Mouse (Mus musculus) neural tube, embryonic 13.5 days (tissue): Measurements from ENCODE around the gene Tmco1. TPM values are rescaled to one million over a fixed set of nuclear protein-coding genes. Genes with fewer than 3 reads are reported as not detected.

Experiments used
- ATAC-seq: fragments of 200-750 bp; cut with Nextera tagmentation; 2 replicates; pipeline ENCODE4 v1.8.0; 2017; ENCODE audit warnings: low read depth, mild to moderate bottlenecking, moderate TSS enrichment, moderate library complexity
- H3K27ac ChIP-seq: fragments of 300-500 bp; sonication (generic); replicated peaks from 2 replicates; pipeline ENCODE4 v1.5.1; 2015; ENCODE audit warnings: moderate library complexity, mild to moderate bottlenecking, inconsistent platforms
- H3K27me3 ChIP-seq: fragments of 300-500 bp; sonication (generic); 2 replicates; pipeline ENCODE4 v1.6.1; 2015; ENCODE audit warnings: mild to moderate bottlenecking, inconsistent platforms
- H3K36me3 ChIP-seq: fragments of 300-500 bp; sonication (generic); 2 replicates; pipeline ENCODE4 v1.6.1; 2015; ENCODE audit warnings: mild to moderate bottlenecking, inconsistent platforms
- H3K4me1 ChIP-seq: fragments of 300-500 bp; sonication (generic); replicated peaks from 2 replicates; pipeline ENCODE4 v1.6.1; 2015; ENCODE audit warnings: inconsistent platforms
- H3K4me2 ChIP-seq: fragments of 300-500 bp; sonication (generic); 2 replicates; pipeline ENCODE4 v1.6.1; 2015; ENCODE audit warnings: inconsistent platforms, mild to moderate bottlenecking, moderate library complexity
- H3K4me3 ChIP-seq: fragments of 300-500 bp; sonication (generic); 2 replicates; pipeline ENCODE4 v1.5.1; 2015; ENCODE audit warnings: mild to moderate bottlenecking, inconsistent platforms
- H3K9ac ChIP-seq: fragments of 300-500 bp; sonication (generic); 2 replicates; pipeline ENCODE4 v1.6.1; 2015; ENCODE audit warnings: moderate library complexity, mild to moderate bottlenecking, inconsistent platforms
- H3K9me3 ChIP-seq: fragments of 300-500 bp; sonication (generic); 2 replicates; pipeline ENCODE4 v1.6.1; 2016; ENCODE audit warnings: inconsistent platforms
- WGBS: fragments of 180-500 bp; shearing (Covaris S2); methylation state at CpG from one replicate; pipeline ENCODE4 v1.1.7; 2015; 5-methylcytosine and 5-hydroxymethylcytosine counted together
- polyA plus RNA-seq: library from polyadenylated mRNA; unstranded; fragments of >200 nt; fragmentation: Nextera tagmentation; extraction: Ambion mirVana; gene quantifications from 2 replicates; pipeline ENCODE4 v1.2.1, GENCODE M21; 2015

The Tmco1 gene
- polyA plus RNA-seq, 1 experiment from 2014 or later: 81.1 TPM

DNA sequence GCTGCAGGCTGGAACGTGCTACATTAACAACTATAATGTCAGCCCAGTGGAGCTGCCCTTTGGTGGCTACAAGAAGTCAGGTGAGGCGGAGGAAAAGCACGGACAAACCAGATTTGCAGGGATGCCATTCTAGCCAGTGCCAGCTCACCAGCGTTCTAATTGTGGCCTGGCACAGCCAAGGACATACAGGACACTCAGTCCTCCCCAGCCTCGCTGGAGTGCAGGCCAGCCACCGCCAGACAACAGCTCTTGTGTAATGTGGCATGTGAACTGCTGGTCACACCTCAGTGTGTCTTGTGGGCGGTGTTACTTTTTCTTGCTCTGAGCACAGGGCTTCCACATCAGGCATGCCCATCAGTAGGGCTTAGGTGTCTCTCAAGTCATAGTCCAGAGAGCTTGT is 57.6 kb downstream of the Tmco1 start:
- Histone ChIP-seq H3K4me3 (no peak overlapping the region), H3K4me1 (no peaks in the 10 kb centered on the region), H3K27me3 (no peaks in the 10 kb centered on the region), H3K9ac (no peak overlapping the region), H3K4me2 (no peak overlapping the region), H3K9me3 (no peaks in the 10 kb centered on the region), H3K36me3 (peaks cover 27% of the 10 kb centered on the region), H3K27ac (no peak overlapping the region)
- WGBS: 89% methylated on average over 7 of the region's 7 CpGs
- ATAC-seq: no peak

GRCm38 (mm10) chr1:167366621-167367020 is 58.4 kb downstream of the Tmco1 start:
- Histone ChIP-seq H3K4me3 (no peak overlapping the region), H3K27ac (no peak overlapping the region), H3K9ac (no peak overlapping the region), H3K4me2 (no peak overlapping the region), H3K9me3 (no peaks in the 10 kb centered on the region), H3K36me3 (peaks cover 20% of the 10 kb centered on the region), H3K27me3 (no peaks in the 10 kb centered on the region), H3K4me1 (no peaks in the 10 kb centered on the region)
- WGBS: 89% methylated on average over 6 of the region's 6 CpGs
- ATAC-seq: no peak

GRCm38 (mm10) chr1:167368018-167368417 is 59.8 kb downstream of the Tmco1 start:
- Histone ChIP-seq H3K27me3 (no peaks in the 10 kb centered on the region), H3K9me3 (no peaks in the 10 kb centered on the region), H3K4me2 (no peak overlapping the region), H3K4me1 (no peaks in the 10 kb centered on the region), H3K27ac (no peak overlapping the region), H3K4me3 (no peak overlapping the region), H3K9ac (no peak overlapping the region), H3K36me3 (peaks cover 19% of the 10 kb centered on the region)
- no peak for ATAC-seq
- 90% methylated on average over 4 of the region's 4 CpGs for WGBS

DNA sequence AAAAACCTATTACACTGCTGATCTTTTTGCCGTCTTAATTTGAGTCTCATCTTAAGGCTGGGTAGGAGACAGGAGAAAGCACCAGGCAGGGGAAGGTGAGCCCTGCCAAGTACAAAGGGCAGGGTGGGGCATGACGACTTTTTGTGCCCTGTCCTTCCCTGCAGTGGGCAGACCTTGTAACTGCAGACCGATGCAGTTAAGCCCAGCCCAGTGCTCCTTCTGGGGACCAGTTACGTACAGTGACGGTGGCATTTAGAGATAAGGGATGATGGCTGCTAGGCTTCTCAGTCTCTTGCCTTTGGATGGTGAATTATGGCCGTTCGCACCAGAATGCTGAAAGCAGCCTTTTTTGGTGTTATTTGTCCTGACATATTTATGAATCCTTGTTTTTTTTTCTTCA is 60.3 kb downstream of the Tmco1 start:
- Histone ChIP-seq H3K27me3 (no peaks in the 10 kb centered on the region), H3K9me3 (no peaks in the 10 kb centered on the region), H3K4me1 (no peaks in the 10 kb centered on the region), H3K4me3 (no peak overlapping the region), H3K4me2 (no peak overlapping the region), H3K27ac (no peak overlapping the region), H3K9ac (no peak overlapping the region), H3K36me3 (peaks cover 19% of the 10 kb centered on the region)
- 76% methylated on average over 7 of the region's 7 CpGs for WGBS
- ATAC-seq: no peak

DNA sequence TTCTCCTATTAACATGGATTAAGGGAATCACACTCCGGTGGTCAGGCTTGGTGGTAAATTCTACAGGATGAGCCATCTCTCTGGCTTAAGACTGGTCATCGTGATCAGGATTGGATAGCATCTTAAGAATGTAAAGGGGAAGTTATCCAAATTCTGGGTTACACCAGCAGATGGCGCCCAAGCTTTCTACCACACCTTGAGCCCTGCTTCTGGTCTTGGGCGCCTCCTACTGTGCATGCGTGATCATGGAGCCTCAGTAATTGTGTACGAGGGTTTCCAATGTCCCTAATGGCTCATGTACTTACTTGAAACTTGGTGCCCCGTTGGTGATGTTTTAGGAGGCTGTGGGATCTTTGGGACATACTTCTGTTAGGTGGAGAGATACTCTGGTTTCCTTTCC is 61.7 kb downstream of the Tmco1 start:
- peak; percentile 52; the same call in 1 of the 2 replicates for ATAC-seq
- Histone ChIP-seq H3K9me3 (no peaks in the 10 kb centered on the region), H3K36me3 (peaks cover 19% of the 10 kb centered on the region), H3K27me3 (no peaks in the 10 kb centered on the region; the same call in 1 of the 2 replicates), H3K27ac (no peak overlapping the region), H3K9ac (no peak overlapping the region), H3K4me1 (peaks cover 8% of the 10 kb centered on the region; the same call in 1 of the 2 replicates), H3K4me3 (no peak overlapping the region), H3K4me2 (no peak overlapping the region)
- 13% methylated on average over 7 of the region's 7 CpGs for WGBS

DNA sequence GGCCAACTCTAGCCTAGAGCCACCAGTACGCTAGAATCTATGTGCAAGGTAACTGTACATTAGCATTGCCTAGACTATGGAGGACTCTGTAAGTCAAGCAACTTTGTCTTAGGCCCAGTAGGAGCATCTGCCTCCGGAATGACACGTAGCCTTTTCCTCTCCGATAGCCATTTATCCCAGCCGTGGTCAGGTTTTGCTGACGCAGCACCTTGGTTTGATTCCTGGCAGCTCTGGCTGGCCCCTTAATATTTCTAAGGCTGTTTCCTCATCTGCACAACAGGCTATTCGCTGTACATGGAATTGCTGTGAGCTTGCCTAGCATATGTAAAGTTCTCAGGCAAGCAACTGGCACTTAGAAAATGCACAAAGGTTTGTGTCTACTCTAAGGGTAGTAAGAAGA is 64.6 kb downstream of the Tmco1 start:
- WGBS: 93% methylated on average over 7 of the region's 7 CpGs
- Histone ChIP-seq H3K27ac (no peak overlapping the region), H3K27me3 (peaks cover 3% of the 10 kb centered on the region; the same call in 1 of the 2 replicates), H3K4me1 (peaks cover 15% of the 10 kb centered on the region; the same call in 1 of the 2 replicates), H3K4me3 (no peak overlapping the region), H3K36me3 (peaks cover 27% of the 10 kb centered on the region), H3K4me2 (no peak overlapping the region), H3K9ac (no peak overlapping the region), H3K9me3 (no peaks in the 10 kb centered on the region)
- ATAC-seq: no peak

- H3K4me1 ChIP-seq: peaks cover 23% of the 10 kb centered on the region; the same call in 1 of the 2 replicates
- H3K9me3 ChIP-seq: no peaks in the 10 kb centered on the region
- no peak overlapping the region for H3K9ac ChIP-seq
- peak; percentile 40; the same call in 1 of the 2 replicates for ATAC-seq
- no peak overlapping the region for H3K4me3 ChIP-seq
- peaks cover 3% of the 10 kb centered on the region; the same call in 1 of the 2 replicates for H3K27me3 ChIP-seq
- no peak overlapping the region for H3K27ac ChIP-seq
- no peak overlapping the region for H3K4me2 ChIP-seq
- H3K36me3 ChIP-seq: peaks cover 17% of the 10 kb centered on the region
- WGBS: 20% methylated on average over 15 of the region's 15 CpGs
Measured at GRCm38 (mm10) chr1:167374003-167374784, 66.0 kb downstream of the Tmco1 start.

GRCm38 (mm10) chr1:167374942-167375341 is 66.8 kb downstream of the Tmco1 start:
- Histone ChIP-seq H3K9ac (no peak overlapping the region), H3K9me3 (no peaks in the 10 kb centered on the region), H3K27me3 (peaks cover 3% of the 10 kb centered on the region; the same call in 1 of the 2 replicates), H3K4me3 (no peak overlapping the region), H3K4me1 (peaks cover 23% of the 10 kb centered on the region; the same call in 1 of the 2 replicates), H3K36me3 (peaks cover 16% of the 10 kb centered on the region), H3K27ac (no peak overlapping the region), H3K4me2 (no peak overlapping the region)
- WGBS: 53% methylated on average over 2 of the region's 2 CpGs
- no peak for ATAC-seq

- 72% methylated on average over 6 of the region's 6 CpGs for WGBS
Measured at GRCm38 (mm10) chr1:167378019-167378418, 69.8 kb downstream of the Tmco1 start.

DNA sequence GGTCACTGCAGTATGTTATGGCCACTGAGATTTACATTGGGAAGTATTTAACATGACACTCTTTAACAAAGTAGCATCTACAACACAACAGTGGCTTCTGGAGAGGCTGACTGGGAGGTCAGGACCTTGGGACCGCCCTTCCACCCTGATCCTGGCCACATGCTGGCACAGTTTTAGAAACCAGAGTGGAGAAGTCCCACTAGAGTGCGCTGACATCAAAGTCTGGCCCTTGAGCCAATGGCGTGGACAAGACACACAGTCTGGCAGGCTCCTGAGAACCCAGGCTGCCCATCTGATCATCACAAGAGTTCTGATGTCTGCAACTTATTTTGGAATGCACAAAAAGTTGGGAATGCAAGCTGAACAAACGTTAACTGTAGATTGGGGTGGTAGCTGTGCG is 71.6 kb downstream of the Tmco1 start:
- no peak overlapping the region for H3K4me3 ChIP-seq
- 74% methylated on average over 5 of the region's 5 CpGs for WGBS
- H3K4me1 ChIP-seq: peaks cover 23% of the 10 kb centered on the region; the same call in 1 of the 2 replicates
- no peak overlapping the region for H3K9ac ChIP-seq
- no peak overlapping the region for H3K27ac ChIP-seq
- 0 out of 2 replicates have a peak, but pooled peaks cover 11% of the 10 kb centered on the region for H3K27me3 ChIP-seq
- no peaks in the 10 kb centered on the region for H3K9me3 ChIP-seq
- peaks cover 16% of the 10 kb centered on the region for H3K36me3 ChIP-seq
- no peak overlapping the region for H3K4me2 ChIP-seq
- ATAC-seq: no peak

More at GRCm38 (mm10) chr1:167378019-167378418, 69.8 kb downstream of the Tmco1 start:
- ATAC-seq: no peak
- no peak overlapping the region for H3K9ac ChIP-seq
- H3K36me3 ChIP-seq: peaks cover 16% of the 10 kb centered on the region
- H3K4me2 ChIP-seq: no peak overlapping the region
- H3K4me3 ChIP-seq: no peak overlapping the region
- no peaks in the 10 kb centered on the region for H3K9me3 ChIP-seq
- no peak overlapping the region for H3K27ac ChIP-seq
- H3K27me3 ChIP-seq: peaks cover 8% of the 10 kb centered on the region; the same call in 1 of the 2 replicates
- H3K4me1 ChIP-seq: peaks cover 28% of the 10 kb centered on the region; the same call in 1 of the 2 replicates

DNA sequence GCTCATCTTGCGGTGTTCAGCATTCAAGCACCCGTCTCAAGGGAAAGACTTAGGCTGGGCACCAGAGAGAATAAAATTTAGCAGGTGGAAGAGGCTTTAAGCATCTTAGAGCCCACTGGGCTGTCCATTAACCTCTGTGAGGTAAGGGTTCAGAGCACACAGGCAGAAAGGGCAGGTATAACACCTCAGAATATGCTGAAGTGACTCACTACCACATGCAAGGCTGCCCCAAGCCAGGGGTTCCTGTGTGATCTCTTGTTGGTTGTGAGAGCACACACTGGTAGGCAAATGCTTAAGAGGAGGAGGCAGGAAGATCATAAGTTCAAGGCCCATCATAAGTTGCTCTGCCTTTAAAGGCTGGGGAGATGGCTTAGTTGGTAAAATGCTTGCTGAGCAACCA is 72.0 kb downstream of the Tmco1 start:
- H3K27ac ChIP-seq: no peak overlapping the region
- WGBS: 88% methylated on average over 2 of the region's 2 CpGs
- H3K4me2 ChIP-seq: no peak overlapping the region
- H3K27me3 ChIP-seq: 0 out of 2 replicates have a peak, but pooled peaks cover 11% of the 10 kb centered on the region
- H3K4me3 ChIP-seq: no peak overlapping the region
- peaks cover 16% of the 10 kb centered on the region for H3K36me3 ChIP-seq
- no peaks in the 10 kb centered on the region for H3K9me3 ChIP-seq
- H3K4me1 ChIP-seq: peaks cover 22% of the 10 kb centered on the region; the same call in 1 of the 2 replicates
- H3K9ac ChIP-seq: no peak overlapping the region
- no peak for ATAC-seq
